Mouse (Mus musculus): Measurements from ENCODE around the gene Rab6a. TPM values are rescaled to one million over a fixed set of nuclear protein-coding genes. Genes with fewer than 3 reads are reported as not detected.

Rab6a gene
- polyA plus RNA-seq, 1 experiment from 2014 or later: 102 TPM

DNA sequence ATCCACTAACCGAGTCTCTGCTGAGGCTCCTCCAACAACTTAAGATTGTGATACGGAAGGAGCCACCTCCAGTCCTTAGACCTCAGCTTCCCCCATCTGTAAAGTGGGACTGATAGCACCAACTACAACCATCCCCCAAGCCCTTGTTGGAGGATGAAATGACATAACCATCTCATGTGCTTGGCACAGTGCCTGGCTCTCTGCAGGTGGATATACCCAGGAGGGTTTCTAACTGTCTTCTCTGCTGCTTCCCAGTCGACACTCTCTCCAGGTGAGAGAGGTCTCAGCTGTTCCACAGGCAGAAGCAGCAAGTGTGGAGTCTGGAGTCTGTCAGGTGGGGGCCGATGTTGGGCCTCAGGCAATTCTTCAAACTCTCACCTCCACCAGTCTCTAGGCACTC lies 43.8 kb downstream of the Rab6a start:
- H3K9ac ChIP-seq: no peak overlapping the region
- TF ChIP-seq CTCF (IDR thresholded peaks at IDR 0.05; ENCODE audit: low read depth): no peak
- H3K27me3 ChIP-seq (ENCODE audit: insufficient read depth, low read length): no peaks in the 10 kb centered on the region
- no peaks in the 10 kb centered on the region for H3K9me3 ChIP-seq (ENCODE audit: low read depth, low read length)
- no peak overlapping the region for H3K4me3 ChIP-seq (ENCODE audit: low read depth, low read length)
- 55% methylated on average over 4 of the region's 4 CpGs for WGBS
- ATAC-seq (ENCODE audit: insufficient read depth) (no peak), DNase-seq (peak; percentile 14)
- H3K4me1 ChIP-seq (ENCODE audit: insufficient read depth): no peaks in the 10 kb centered on the region
- H3K36me3 ChIP-seq (ENCODE audit: insufficient read depth): 0 out of 2 replicates have a peak, but pooled peaks cover 3% of the 10 kb centered on the region
- no peak overlapping the region for H3K27ac ChIP-seq (ENCODE audit: low read depth)
- no peak overlapping the region for H3K4me2 ChIP-seq

DNA sequence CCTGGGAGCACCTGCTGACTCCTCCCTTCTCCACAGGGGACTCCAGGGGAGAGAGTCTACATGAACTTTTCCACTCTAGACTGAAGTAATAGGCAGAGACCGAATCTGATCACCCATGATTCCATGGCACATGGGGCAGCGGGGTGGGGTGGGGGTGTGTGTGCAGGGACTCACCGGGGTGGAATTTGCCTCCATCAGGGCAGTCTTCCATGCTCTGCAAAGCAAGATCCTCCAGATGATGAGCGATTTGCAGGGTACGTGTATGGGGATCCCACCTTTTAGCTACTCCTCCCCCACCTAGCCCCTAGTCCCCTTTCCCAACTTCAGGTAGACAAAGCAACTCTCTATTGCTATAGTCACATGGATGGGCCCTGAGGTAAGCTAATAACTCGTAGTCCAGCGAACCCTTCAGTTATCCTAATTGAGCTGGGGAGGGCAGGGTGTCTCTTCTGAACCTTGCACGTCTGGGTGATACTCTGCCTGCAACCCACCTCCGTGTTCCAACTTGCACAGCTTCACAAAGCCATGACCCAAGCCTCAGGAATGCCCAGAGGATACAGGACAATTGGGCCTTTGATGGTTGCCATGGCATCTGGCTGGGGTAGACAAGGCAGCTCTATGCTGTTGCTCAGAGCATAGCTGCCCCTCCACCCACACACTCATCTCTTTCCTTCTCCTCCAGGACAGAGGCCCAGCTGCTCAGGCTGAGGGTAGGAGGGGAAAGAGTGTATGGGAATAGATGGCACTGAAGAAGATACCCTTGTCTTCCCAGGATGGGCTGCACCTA lies 46.5 kb downstream of the Rab6a start:
- Histone ChIP-seq H3K36me3 (ENCODE audit: insufficient read depth) (0 out of 2 replicates have a peak, but pooled peaks cover 2% of the 10 kb centered on the region), H3K9ac (no peak overlapping the region), H3K4me3 (ENCODE audit: low read depth, low read length) (no peak overlapping the region), H3K4me2 (no peak overlapping the region), H3K4me1 (ENCODE audit: insufficient read depth) (no peaks in the 10 kb centered on the region), H3K27me3 (ENCODE audit: insufficient read depth, low read length) (no peaks in the 10 kb centered on the region), H3K9me3 (ENCODE audit: low read depth, low read length) (no peaks in the 10 kb centered on the region), H3K27ac (ENCODE audit: low read depth) (no peak overlapping the region)
- WGBS: 80% methylated on average over 9 of the region's 9 CpGs
- DNase-seq (peak; percentile 28), ATAC-seq (ENCODE audit: insufficient read depth) (peak; percentile 35; the same call in 1 of the 2 replicates)
- TF ChIP-seq CTCF (IDR thresholded peaks at IDR 0.05; ENCODE audit: low read depth): no peak

DNA sequence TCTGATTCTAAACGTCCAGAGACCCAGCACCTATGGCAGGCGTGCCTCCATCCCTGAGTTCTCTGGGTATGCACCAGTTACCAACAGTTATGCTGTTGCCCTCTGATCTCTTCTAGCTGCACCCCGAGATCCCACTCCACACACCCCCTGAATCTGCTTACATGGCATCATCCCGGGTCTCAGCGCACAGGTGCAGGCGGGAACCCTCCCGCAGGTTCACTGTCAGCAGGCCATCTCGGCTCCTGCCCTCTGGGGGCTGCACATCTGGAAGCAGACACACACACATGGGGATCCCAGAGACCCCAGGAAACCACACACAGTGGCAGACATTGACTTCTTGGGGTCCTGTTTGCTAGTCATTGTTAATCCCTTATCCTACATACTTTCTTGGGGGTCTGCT lies 47.2 kb downstream of the Rab6a start:
- Histone ChIP-seq H3K36me3 (ENCODE audit: insufficient read depth) (no peaks in the 10 kb centered on the region), H3K27ac (ENCODE audit: low read depth) (no peak overlapping the region), H3K9me3 (ENCODE audit: low read depth, low read length) (no peaks in the 10 kb centered on the region), H3K27me3 (ENCODE audit: insufficient read depth, low read length) (no peaks in the 10 kb centered on the region), H3K4me2 (no peak overlapping the region), H3K4me1 (ENCODE audit: insufficient read depth) (no peaks in the 10 kb centered on the region), H3K9ac (no peak overlapping the region), H3K4me3 (ENCODE audit: low read depth, low read length) (no peak overlapping the region)
- no peak for ATAC-seq (ENCODE audit: insufficient read depth)
- TF ChIP-seq CTCF (IDR thresholded peaks at IDR 0.05; ENCODE audit: low read depth): no peak
- WGBS: 85% methylated on average over 8 of the region's 8 CpGs
- no peak for DNase-seq

DNA sequence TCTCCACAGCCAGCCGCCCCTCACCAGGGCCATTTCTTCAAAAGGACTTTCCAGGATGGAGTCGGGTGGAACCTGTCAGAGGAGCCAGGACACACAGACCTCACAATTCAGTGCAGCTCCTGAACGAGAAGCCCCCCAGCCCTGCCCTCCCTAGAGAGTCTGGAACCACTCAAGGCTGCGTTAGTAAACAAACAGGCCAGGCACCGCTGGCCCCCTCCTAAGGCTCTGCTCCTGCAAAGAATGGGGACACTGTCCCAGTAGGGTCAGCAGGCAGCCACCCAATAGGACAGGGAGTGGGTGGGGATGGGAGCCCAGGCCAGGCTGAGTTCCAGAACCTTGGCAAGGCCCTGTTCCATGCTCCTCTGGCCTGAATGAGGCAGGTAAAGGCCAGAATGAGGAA lies 49.5 kb downstream of the Rab6a start:
- Histone ChIP-seq H3K27ac (ENCODE audit: low read depth) (no peak overlapping the region), H3K4me1 (ENCODE audit: insufficient read depth) (no peaks in the 10 kb centered on the region), H3K4me3 (ENCODE audit: low read depth, low read length) (no peak overlapping the region), H3K9ac (no peak overlapping the region), H3K4me2 (no peak overlapping the region), H3K27me3 (ENCODE audit: insufficient read depth, low read length) (no peaks in the 10 kb centered on the region), H3K9me3 (ENCODE audit: low read depth, low read length) (no peaks in the 10 kb centered on the region), H3K36me3 (ENCODE audit: insufficient read depth) (no peaks in the 10 kb centered on the region)
- WGBS: 25% methylated on average over 5 of the region's 5 CpGs
- TF ChIP-seq CTCF (IDR thresholded peaks at IDR 0.05; ENCODE audit: low read depth): no peak
- ATAC-seq (ENCODE audit: insufficient read depth) (no peak), DNase-seq (no peak)

DNA sequence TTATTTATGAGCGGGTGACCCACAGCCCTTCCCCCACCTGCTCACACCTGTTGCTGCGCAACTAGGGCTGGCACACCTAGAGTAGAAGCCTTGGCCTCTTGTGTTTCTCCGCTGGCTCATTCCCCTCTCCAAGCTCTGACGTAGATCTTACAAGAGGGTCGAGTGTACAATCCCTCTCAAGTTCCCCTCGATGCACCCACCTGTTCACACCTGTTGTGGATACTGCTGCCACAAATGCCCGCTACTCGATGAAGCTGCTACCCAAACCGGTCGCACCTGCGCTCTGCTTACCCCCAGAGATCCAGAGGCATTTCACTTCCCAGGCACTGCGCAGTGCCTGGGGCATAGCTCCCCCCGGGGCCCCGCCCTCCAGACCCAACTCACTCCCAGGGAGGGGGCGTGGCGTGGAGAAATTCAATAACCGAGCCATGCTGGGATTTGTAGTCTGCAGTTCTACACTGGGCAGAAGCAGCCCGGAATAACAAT lies 50.9 kb downstream of the Rab6a start:
- DNase-seq (peak; percentile 80), ATAC-seq (ENCODE audit: insufficient read depth) (peak; percentile 64; the same call in 1 of the 2 replicates)
- peak overlapping the region; percentile 51 for H3K4me2 ChIP-seq
- 0 out of 2 replicates have a peak overlapping the region, but pooled peaks have one; percentile 24 for H3K27ac ChIP-seq (ENCODE audit: low read depth)
- H3K9ac ChIP-seq: no peak overlapping the region
- no peaks in the 10 kb centered on the region for H3K4me1 ChIP-seq (ENCODE audit: insufficient read depth)
- H3K36me3 ChIP-seq (ENCODE audit: insufficient read depth): no peaks in the 10 kb centered on the region
- no peaks in the 10 kb centered on the region for H3K27me3 ChIP-seq (ENCODE audit: insufficient read depth, low read length)
- H3K9me3 ChIP-seq (ENCODE audit: low read depth, low read length): no peaks in the 10 kb centered on the region
- peak overlapping the region; percentile 15 for H3K4me3 ChIP-seq (ENCODE audit: low read depth, low read length)
- 21% methylated on average over 18 of the region's 18 CpGs for WGBS
- no peak for TF ChIP-seq CTCF (IDR thresholded peaks at IDR 0.05; ENCODE audit: low read depth)

DNA sequence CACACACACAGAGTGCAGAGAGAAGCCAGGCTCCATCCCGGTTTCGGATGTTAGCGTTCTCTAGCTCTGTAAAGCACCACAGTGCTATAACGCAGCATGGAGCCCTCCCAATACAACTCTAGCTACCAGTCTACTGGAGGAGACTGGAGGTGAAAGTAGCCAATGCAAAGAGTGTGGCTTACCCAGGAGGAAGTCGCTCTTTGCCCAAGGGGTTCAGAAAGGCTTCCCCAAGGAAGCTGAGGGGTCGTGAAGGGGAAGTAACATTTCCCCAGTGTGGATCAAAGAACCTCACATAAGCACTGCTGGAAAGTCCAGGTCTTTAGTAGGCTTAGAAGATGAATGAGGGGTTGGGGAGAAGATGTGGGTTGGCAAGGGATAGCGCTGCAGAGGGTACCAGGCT lies 54.1 kb downstream of the Rab6a start:
- ATAC-seq (ENCODE audit: insufficient read depth) (no peak), DNase-seq (no peak)
- Histone ChIP-seq H3K27ac (ENCODE audit: low read depth) (no peak overlapping the region), H3K36me3 (ENCODE audit: insufficient read depth) (no peaks in the 10 kb centered on the region), H3K4me1 (ENCODE audit: insufficient read depth) (no peaks in the 10 kb centered on the region), H3K9ac (no peak overlapping the region), H3K9me3 (ENCODE audit: low read depth, low read length) (no peaks in the 10 kb centered on the region), H3K4me2 (no peak overlapping the region), H3K4me3 (ENCODE audit: low read depth, low read length) (no peak overlapping the region), H3K27me3 (ENCODE audit: insufficient read depth, low read length) (no peaks in the 10 kb centered on the region)
- no peak for TF ChIP-seq CTCF (IDR thresholded peaks at IDR 0.05; ENCODE audit: low read depth)
- WGBS: 86% methylated on average over 7 of the region's 7 CpGs

DNA sequence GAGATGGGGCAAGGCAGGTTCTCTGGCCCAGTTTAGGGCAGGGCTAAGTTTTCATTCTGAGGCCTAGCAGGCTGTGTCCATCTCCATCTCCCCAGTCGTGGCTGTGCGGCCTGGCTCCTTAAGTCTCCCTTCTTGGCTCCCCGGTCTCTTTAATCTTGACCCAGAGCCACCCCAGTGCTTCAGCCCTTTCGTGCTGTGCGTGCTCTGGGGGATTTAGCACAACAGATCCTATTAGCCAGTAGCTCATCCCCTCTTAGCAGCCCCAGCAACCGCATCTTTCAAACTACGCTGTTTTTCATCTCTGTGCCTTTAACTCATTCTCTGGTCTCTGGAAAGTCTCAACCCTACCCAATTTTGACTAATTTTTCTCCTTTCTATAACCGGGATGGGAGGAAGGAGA lies 55.0 kb downstream of the Rab6a start, which contains the start of gene Plekhb1:
Plekhb1 (minus strand) TSS at position 184 of the 400 bp plus-strand sequence.
- no peak for TF ChIP-seq CTCF (IDR thresholded peaks at IDR 0.05; ENCODE audit: low read depth)
- H3K27me3 ChIP-seq (ENCODE audit: insufficient read depth, low read length): no peaks in the 10 kb centered on the region
- no peak within 1 kb of the TSS; the same call in 1 of the 2 replicates for H3K9ac ChIP-seq
- DNase-seq (no peak), ATAC-seq (ENCODE audit: insufficient read depth) (no peak)
- WGBS: 70% methylated on average over 8 of the region's 8 CpGs
- no peaks in the 10 kb centered on the region for H3K4me1 ChIP-seq (ENCODE audit: insufficient read depth)
- H3K27ac ChIP-seq (ENCODE audit: low read depth): no peak within 1 kb of the TSS
- H3K4me2 ChIP-seq: peak within 1 kb of the TSS; percentile 50
- H3K9me3 ChIP-seq (ENCODE audit: low read depth, low read length): no peaks in the 10 kb centered on the region
- no peaks in the 10 kb centered on the region for H3K36me3 ChIP-seq (ENCODE audit: insufficient read depth)
- H3K4me3 ChIP-seq (ENCODE audit: low read depth, low read length): no peak within 1 kb of the TSS
